ENCODE assay signal across 9 mouse cellular contexts in the genomic region with DNA sequence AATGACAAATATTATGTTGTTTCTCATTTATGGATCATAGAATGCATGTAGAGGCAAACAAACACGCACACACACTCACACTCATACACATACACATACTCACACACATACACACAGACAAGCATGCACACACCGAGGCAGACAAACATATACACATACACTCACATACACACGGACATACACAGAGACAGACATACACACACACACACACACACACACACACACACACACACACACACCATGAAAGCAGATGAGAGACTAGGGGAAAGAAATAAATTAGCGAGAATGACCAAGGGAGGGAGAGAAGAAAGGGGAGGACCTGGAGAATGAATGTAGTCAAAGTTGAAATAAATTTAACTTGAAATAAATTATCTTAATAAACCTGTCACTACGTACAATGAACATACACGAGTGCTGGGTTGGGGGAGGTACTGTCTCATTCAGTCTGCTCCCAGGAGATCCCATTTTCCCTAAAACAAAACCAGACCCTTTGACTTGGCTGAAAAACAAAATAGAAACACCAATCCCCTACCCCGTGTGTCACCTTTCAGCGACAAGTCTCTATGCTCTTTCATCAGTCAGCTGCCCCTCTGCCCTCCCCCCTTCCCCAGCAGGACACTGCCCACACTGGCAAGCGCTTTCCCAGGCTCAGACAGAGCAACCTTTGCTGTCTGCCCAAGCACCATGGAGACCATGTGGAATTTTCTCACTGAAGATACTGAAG.
A peak's percentile ranks its signal among the peaks of the same experiment; 100 is the strongest.
DNase-seq lines count a peak whose midpoint lies in the region; ATAC-seq and TF ChIP-seq lines count a peak whose summit lies in the region.
"Had no signal": no experiment of that assay in that cellular context is flagged by ENCODE, and none has a peak within 500 bp of the region (broad histone marks: within the 10 kb centered on the region; RNA-seq: fewer than 3 reads in every experiment).

No protein-coding gene starts in this region.

- H3K36me3 ChIP-seq in hindbrain, embryonic 10.5 days = no peaks in the 10 kb centered on the region
- no peaks in the 10 kb centered on the region for H3K36me3 ChIP-seq in midbrain, embryonic 11.5 days (ENCODE audit: control insufficient read depth, insufficient read depth, low read length)

- H3K4me1 ChIP-seq in hindbrain, embryonic 10.5 days (replicated peaks) = peaks cover 34% of the 10 kb centered on the region
- H3K4me1 ChIP-seq in midbrain, embryonic 11.5 days (ENCODE audit: control insufficient read depth, insufficient read depth, low read length) = peaks cover 10% of the 10 kb centered on the region

- peak; percentile 83 for DNase-seq in brain, embryonic 14.5 days (ENCODE audit: low read depth)
- peak; percentile 76 for DNase-seq in embryo, embryonic 11 days
- peak; percentile 78 for DNase-seq in hindbrain, embryonic 10.5 days (ENCODE audit: low spot score)
- peak; percentile 87 for DNase-seq in midbrain, embryonic 11.5 days (ENCODE audit: low spot score, missing footprints)
- DNase-seq in urinary bladder, postnatal 10 days (ENCODE audit: low spot score) = no peak
- DNase-seq in B cell, adult 2 months = no peak
- no peak for DNase-seq in spleen, postnatal 4 days (ENCODE audit: low spot score in 2 of 2)
- DNase-seq: adrenal gland, adult 8-10 months; cerebellum, adult 9-10 months had no signal

- peak; percentile 89 for ATAC-seq in midbrain, embryonic 11.5 days (ENCODE audit: low FRiP score)

- TF ChIP-seq POLR2A in brain, embryonic 14.5 days (IDR thresholded peaks at IDR 0.05; ENCODE audit: borderline replicate concordance, extremely low read depth, insufficient read depth, insufficient read length, poor library complexity, severe bottlenecking) = no peak

- H3K27me3 ChIP-seq in hindbrain, embryonic 10.5 days (ENCODE audit: insufficient read depth, poor library complexity, severe bottlenecking) = no peaks in the 10 kb centered on the region
- H3K27me3 ChIP-seq in midbrain, embryonic 11.5 days (ENCODE audit: control insufficient read depth, insufficient read depth, low read length) = no peaks in the 10 kb centered on the region

- H3K4me2 ChIP-seq in midbrain, embryonic 11.5 days = no peak overlapping the region

- WGBS in hindbrain, embryonic 10.5 days = 28% methylated on average over 9 of the region's 9 CpGs
- WGBS in midbrain, embryonic 11.5 days = 32% methylated on average over 9 of the region's 9 CpGs

- H3K9me3 ChIP-seq in hindbrain, embryonic 10.5 days = no peaks in the 10 kb centered on the region
- H3K9me3 ChIP-seq in midbrain, embryonic 11.5 days (ENCODE audit: control insufficient read depth, low read length) = no peaks in the 10 kb centered on the region

- H3K27ac ChIP-seq in hindbrain, embryonic 10.5 days = peak overlapping the region; percentile 66
- H3K27ac ChIP-seq in midbrain, embryonic 11.5 days (ENCODE audit: low read depth, low read length) = no peak overlapping the region

- no peak overlapping the region for H3K4me3 ChIP-seq in hindbrain, embryonic 10.5 days
- no peak overlapping the region for H3K4me3 ChIP-seq in midbrain, embryonic 11.5 days (ENCODE audit: low read depth, low read length)

- H3K9ac ChIP-seq in midbrain, embryonic 11.5 days (ENCODE audit: low read length) = no peak overlapping the region

- no peak for TF ChIP-seq CTCF in brain, embryonic 14.5 days (IDR thresholded peaks at IDR 0.05; ENCODE audit: borderline replicate concordance, extremely low read depth, insufficient read depth, insufficient read length)

Comparison
In these comparisons a context has a peak if more than half of its experiments do, and no peak if none do; other contexts are left out.
1. DNase-seq: peak in brain, embryonic 14.5 days (single experiment), embryo, embryonic 11 days (single experiment), hindbrain, embryonic 10.5 days (single experiment) and midbrain, embryonic 11.5 days (single experiment); none in urinary bladder, postnatal 10 days (single experiment), B cell, adult 2 months (0 of 2) and spleen, postnatal 4 days (0 of 2).